Mouse (Mus musculus) hematopoietic stem cell, adult 5-6 weeks (primary cell): ENCODE data around the gene Epha7. TPM values are rescaled to one million over a fixed set of nuclear protein-coding genes. Genes with fewer than 3 reads are reported as not detected.

Source experiments
- ATAC-seq, 2 experiments: fragments of 125-278 bp in 1 of 2; replicated peaks in 1 of 2; 2 replicates each; pipeline ENCODE4 v1.8.0; 2016 to 2017; ENCODE audit warnings: inconsistent platforms in 2 of 2, mild to moderate bottlenecking in 2 of 2, moderate number of reproducible peaks in 2 of 2, low read depth in 1 of 2, moderate TSS enrichment in 1 of 2; ENCODE audit not compliant: low FRiP score in 2 of 2, poor library complexity in 2 of 2, severe bottlenecking in 2 of 2, insufficient read depth in 1 of 2, low TSS enrichment in 1 of 2
- total RNA-seq: library from RNA; stranded (forward); fragments of 172-1452, 232-1000 nt; gene quantifications from 2 replicates; pipeline ENCODE4 v1.2.3, GENCODE M21; 2017

The Epha7 gene
- total RNA-seq, 1 experiment from 2014 or later: 13.5 TPM

DNA sequence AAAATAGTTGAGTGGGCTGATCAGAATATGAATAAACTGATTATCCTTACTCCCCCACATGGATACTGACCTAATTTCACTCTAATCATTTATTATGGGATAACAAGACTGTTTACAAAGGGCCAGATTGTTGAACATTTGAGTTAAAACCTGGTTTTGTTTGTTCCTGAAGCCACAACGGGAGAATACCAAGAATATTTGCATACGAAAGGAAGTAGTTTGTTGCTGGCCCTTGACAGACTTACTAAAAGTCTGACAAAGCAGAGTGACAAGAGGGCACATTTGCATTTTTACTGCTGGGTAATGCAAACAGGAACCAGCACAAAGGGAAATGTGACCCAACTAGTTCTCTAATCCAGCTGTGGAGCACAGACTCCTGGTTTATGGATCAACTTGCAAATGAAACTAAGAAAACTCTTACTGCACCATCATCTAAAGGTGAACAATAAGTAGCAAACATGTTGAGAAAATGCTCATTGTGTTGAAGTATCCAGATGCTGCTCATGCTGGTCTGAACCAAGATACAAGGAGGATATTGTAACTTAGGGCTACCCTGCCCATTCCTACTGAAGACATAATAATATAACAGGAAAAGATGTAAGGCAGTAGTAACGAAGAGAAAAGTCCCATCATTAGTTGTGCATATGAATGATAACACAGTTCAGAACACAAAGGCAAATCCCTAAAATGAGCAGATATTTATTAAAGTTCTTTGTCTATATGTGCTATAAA is 154.8 kb downstream of the Epha7 start:
- peak; percentile 25 to 53; a peak in 1 of 4 replicates for ATAC-seq

DNA sequence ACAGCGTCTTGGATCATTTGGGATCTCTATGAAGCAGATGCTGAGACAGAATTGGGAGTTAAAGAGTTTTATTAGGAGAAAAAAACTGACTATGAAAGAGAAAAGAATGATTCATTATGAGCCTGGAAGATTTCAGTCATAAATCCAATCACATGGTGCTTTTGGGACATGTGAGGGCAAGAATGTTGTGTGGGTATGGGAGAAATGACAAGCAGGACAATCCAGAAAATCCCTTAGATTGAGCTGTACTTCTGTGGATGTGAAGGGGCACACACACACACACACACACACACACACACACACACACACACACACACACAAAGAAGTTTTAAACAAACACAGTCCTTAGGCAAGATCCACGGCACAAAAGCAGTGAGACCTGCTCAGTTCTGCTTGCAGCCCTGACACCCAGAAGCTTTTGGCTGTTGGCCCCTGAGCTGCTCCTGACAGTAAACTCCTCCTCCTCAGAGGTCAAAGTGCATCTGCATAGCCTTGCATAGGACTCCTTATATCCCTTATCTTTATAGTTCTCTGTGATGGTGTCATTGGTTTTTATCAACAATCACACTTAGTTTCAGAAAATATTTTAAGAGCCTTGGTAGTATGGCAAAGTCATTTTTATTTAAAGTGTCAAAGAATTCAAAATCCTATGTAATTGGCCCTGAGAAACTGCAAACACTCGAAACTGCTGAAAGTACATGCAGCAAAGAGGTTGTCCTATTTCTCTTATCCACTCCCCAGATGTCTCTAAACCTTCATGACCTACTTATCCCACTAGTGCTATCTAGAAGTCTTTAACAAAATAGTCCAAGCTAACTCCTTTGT is 185.7 kb downstream of the Epha7 start:
- no peak for ATAC-seq

DNA sequence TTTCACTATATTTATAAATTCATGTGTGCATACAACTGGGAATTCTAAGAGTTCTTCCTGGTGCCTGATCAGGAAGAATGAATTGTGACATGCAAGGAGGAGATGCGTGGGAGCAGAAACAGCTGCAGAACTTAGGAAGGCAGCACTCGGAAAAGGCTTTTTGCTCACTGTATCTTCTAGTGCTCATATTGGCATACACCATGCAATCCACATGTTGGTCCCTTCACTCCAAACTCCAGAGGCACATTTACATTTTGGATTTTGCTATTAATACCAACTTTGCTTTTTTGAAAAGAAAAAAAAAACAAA is 186.3 kb downstream of the Epha7 start:
- no peak for ATAC-seq

DNA sequence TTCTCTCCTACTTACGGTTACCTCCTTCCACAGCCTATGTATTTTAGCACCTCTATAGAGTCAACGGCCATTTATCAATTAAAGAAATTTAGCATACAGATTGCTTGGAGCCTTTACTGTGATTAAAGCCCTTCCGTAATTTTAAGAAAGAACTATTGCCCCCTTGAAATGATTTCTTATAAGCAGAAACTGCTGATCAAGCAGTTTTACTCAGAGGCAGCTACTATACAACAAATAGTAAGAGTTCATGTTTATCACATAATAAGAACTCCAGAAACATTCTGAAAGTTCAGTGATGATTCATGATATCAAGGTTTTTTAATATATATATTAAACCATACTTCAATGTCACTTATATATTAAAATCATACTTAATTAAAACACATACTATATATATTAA is 197.4 kb downstream of the Epha7 start:
- no peak for ATAC-seq
